Mouse (Mus musculus) thymus, adult 2 months (tissue): ENCODE measurements around the gene Fjx1. TPM values are rescaled to one million over a fixed set of nuclear protein-coding genes. Genes with fewer than 3 reads are reported as not detected.

Source experiments
- DNase-seq: peaks from one replicate; pipeline ENCODE4 v3.0.0; 2021
- H3K27ac ChIP-seq: fragments of 200-500 bp; 2 replicates; pipeline ENCODE4 v1.5.1; 2012; ENCODE audit warnings: low read length, control low read depth; ENCODE audit not compliant: control insufficient read depth, insufficient read depth
- H3K27me3 ChIP-seq: fragments of 200-500 bp; 2 replicates; pipeline ENCODE4 v1.6.1; 2012; ENCODE audit warnings: mild to moderate bottlenecking, low read length, moderate library complexity, mixed read lengths; ENCODE audit not compliant: control insufficient read depth, insufficient read depth
- H3K36me3 ChIP-seq: fragments of 200-500 bp; 2 replicates; pipeline ENCODE4 v1.6.1; 2012; ENCODE audit warnings: mild to moderate bottlenecking, low read length, moderate library complexity; ENCODE audit not compliant: control insufficient read depth, insufficient read depth
- H3K4me1 ChIP-seq: fragments of 200-500 bp; replicated peaks from 2 replicates; pipeline ENCODE4 v1.6.1; 2012; ENCODE audit warnings: low read length; ENCODE audit not compliant: control insufficient read depth, insufficient read depth
- H3K4me3 ChIP-seq: fragments of 200-500 bp; 2 replicates; pipeline ENCODE4 v1.5.1; 2012; ENCODE audit warnings: mild to moderate bottlenecking, low read length, control low read depth, moderate library complexity; ENCODE audit not compliant: control insufficient read depth, insufficient read depth
- CTCF ChIP-seq: fragments of 200-500 bp; IDR thresholded peaks from 2 replicates; pipeline ENCODE4 v1.5.1; 2012; ENCODE audit warnings: mild to moderate bottlenecking, control low read depth, low read length, moderate library complexity, borderline replicate concordance; ENCODE audit not compliant: control insufficient read depth, poor library complexity, insufficient read depth; ENCODE audit errors: extremely low read depth
- POLR2A ChIP-seq: fragments of 200-500 bp; IDR thresholded peaks from 2 replicates; pipeline ENCODE4 v1.6.1; 2012; ENCODE audit warnings: mild to moderate bottlenecking, low read length, control low read depth, moderate library complexity; ENCODE audit not compliant: control insufficient read depth, poor library complexity, insufficient read depth; ENCODE audit errors: extremely low read depth
- WGBS: fragments of 180-500 bp; shearing (Covaris S2); methylation state at CpG from one replicate; pipeline ENCODE4 v1.1.7; 2018; 5-methylcytosine and 5-hydroxymethylcytosine counted together
- polyA plus RNA-seq: library from polyadenylated mRNA; depleted of rRNA; stranded (reverse); fragments of >200 nt; gene quantifications from 2 replicates; pipeline ENCODE4 v1.2.3, GENCODE M21; 2012; rRNA removed

Fjx1 gene
- polyA plus RNA-seq = 2.0 TPM in 2 replicates

DNA sequence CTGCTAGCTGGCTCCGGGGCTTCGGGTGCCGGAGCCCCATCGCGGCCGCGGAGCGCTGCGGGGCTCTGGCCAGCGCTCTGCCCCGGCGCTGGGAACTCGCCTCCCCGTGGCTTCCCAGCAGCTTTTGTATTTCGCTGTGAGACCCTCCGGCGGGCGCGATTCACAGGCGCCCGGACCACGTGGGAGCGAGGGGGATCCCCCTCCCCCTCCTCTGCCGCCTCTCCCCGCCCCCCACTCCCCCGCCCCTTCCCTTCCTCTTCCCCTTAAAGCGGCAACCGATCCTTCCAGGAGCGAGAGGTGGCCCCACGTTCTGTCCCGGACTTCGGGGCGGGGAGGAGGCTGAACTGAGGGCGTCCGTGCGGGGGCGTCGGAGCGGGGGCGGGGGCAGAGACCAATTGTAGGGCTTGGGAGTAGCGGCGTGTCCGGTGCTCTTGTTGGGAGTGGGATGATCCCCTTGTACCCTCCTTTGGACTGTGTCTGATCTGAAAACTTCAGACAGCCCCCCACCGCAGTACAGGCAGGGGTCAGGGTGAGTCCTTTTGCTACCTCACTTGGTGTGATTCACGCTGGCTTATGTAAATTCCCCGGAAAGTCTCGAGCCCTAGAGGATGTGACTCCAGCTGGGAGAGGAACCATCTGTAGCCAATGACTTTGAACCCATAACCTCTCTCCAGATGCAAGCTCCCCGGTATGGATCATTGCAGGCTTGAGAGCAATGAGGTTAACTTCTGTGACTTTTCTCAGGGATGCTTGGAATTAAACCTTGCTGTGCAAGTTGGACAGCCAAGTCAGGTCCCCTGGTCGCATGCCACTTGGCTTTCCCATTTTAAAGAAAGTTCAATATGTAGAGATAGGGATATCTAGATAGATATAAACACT lies at the start of gene Fjx1:
Gene Fjx1, minus strand, starts transcription at position 829 of the 879 bp plus-strand sequence.
- TF ChIP-seq POLR2A (no peak), CTCF (no peak)
- DNase-seq = no peak
- Histone ChIP-seq H3K4me3 (peak within 1 kb of the TSS; percentile 50), H3K4me1 (peaks cover 22% of the 10 kb centered on the region), H3K27ac (no peak within 1 kb of the TSS), H3K27me3 (peaks cover 21% of the 10 kb centered on the region), H3K36me3 (no peaks in the 10 kb centered on the region)
- 2% methylated on average over 46 of the region's 49 CpGs for WGBS

DNA sequence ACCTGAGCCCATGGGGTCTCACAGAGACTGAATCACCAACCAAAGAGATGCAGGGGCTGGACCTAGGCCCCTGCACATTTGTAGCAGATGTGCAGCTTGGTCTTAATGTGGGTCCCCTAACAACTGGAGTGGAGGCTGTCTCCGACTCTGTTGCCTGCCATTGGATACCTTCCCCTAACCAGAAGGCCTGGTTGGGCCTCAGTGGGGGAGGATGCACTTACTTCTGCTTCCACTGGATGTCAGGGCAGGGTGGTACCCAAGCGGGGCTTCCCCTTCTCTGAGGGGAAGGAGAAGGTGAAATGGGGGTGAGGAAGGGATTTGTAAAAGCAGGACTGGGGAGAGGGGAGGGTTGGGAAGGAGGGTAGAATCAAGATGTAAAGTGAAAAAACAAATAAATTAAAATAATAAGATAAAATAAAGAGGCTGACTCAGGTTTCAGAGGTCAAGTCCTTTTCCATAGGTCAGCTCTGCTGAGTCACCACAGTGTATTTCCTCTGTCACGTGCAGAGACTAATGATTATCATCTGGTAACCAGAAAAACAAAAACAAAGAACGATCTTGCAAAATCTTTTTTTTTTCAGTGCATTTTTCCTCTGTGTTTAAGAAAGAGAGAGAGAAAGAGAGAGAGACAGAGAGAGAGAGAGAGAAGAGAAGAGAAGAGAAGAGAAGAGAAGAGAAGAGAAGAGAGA lies 47.8 kb upstream of the Fjx1 start:
- no peaks in the 10 kb centered on the region for H3K4me1 ChIP-seq
- no peak overlapping the region for H3K27ac ChIP-seq
- TF ChIP-seq CTCF = no peak
- TF ChIP-seq POLR2A = no peak
- 32% methylated on average over 4 of the region's 4 CpGs for WGBS
- H3K4me3 ChIP-seq = no peak overlapping the region
- H3K27me3 ChIP-seq = no peaks in the 10 kb centered on the region
- no peak for DNase-seq
- H3K36me3 ChIP-seq = no peaks in the 10 kb centered on the region

DNA sequence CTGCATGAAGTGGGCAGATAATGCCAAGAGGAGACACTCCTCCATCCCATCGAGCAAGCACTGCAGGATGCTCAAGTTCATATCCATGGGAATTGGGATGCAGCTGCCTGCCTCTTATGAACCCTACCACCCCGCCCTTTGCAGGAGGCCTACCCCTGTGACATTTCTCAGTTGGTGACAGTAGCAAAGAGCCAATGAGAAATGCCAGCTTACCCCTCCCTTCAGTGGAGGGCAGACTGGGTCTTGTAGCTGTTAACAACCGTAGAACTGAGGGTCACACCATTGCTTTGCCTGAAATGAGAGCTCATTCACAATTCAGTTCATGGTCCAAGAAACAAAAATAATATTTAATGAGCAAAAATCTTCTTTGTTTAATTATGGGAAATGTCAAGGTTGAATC lies 28.4 kb upstream of the Fjx1 start:
- Histone ChIP-seq H3K4me3 (no peak overlapping the region), H3K27ac (no peak overlapping the region), H3K4me1 (no peaks in the 10 kb centered on the region), H3K36me3 (no peaks in the 10 kb centered on the region), H3K27me3 (no peaks in the 10 kb centered on the region)
- no peak for TF ChIP-seq POLR2A
- TF ChIP-seq CTCF = no peak
- no peak for DNase-seq
- WGBS = 92% methylated on average over 3 of the region's 3 CpGs

DNA sequence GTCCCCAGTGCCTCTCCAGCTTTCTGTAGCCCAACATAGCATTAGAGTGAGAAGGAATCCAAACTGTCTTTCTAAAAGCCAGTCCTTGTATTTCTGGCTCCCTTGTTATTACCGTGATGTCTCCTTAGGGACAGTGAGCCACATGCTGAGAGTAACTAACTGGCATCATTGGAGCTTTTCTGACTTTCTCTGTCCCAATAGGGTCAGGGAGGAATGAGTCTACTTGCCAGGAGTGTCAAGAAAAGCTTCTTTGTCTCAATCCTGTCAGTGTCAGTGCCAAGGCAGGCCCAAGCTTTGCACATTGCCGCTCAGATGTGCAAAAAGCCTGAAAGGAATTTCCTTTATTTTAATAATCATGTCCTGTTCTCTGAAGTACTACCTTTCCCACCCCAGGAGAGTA lies 23.8 kb upstream of the Fjx1 start:
- no peak for DNase-seq
- TF ChIP-seq CTCF (no peak), POLR2A (no peak)
- no peak overlapping the region for H3K27ac ChIP-seq
- 94% methylated on average over 2 of the region's 2 CpGs for WGBS
- H3K4me1 ChIP-seq = no peaks in the 10 kb centered on the region
- no peak overlapping the region for H3K4me3 ChIP-seq
- no peaks in the 10 kb centered on the region for H3K36me3 ChIP-seq
- H3K27me3 ChIP-seq = no peaks in the 10 kb centered on the region

DNA sequence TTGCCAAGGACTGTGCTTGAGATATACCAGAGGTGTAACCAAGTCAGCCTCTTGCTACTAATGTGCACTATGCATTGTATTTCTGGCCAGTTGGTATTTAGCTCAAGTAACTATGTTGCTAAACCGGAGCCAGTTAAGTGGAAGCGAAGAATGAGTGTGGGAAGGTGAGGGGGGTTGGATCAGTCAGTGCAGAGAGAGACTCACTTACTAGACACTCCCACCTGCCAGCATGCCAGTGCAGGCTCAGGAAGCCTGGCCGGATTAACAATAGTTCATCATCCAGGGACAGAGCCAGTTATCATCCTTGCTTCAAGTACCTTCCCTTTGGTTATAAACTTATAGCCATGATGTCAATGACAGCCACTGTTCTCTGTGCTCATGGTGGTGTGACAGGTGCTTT lies 16.3 kb upstream of the Fjx1 start:
- TF ChIP-seq CTCF = no peak
- TF ChIP-seq POLR2A = no peak
- no peaks in the 10 kb centered on the region for H3K4me1 ChIP-seq
- H3K4me3 ChIP-seq = no peak overlapping the region
- WGBS = 93% methylated on average over 3 of the region's 3 CpGs
- DNase-seq = no peak
- no peaks in the 10 kb centered on the region for H3K36me3 ChIP-seq
- H3K27me3 ChIP-seq = no peaks in the 10 kb centered on the region
- H3K27ac ChIP-seq = no peak overlapping the region

DNA sequence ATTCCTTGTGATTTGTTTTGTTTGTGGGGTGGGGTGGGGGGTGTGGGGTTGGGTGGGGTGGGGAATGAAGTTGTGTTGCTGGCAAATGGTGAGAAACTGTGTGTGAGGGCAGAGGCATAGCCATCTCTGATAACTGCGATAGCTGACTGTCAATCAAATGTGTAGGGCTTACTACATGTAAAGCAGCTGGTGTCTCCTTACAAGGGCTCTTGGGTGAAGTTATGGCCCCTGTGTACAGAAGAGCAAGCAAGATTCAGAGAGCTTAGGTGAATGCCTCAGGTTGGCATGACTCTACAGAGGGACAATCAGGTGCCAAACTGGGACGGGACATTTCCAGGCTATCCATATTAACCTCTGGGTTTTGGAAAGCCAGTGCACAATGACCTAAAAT lies 12.0 kb upstream of the Fjx1 start:
- Histone ChIP-seq H3K36me3 (no peaks in the 10 kb centered on the region), H3K4me3 (no peak overlapping the region), H3K27ac (no peak overlapping the region), H3K4me1 (no peaks in the 10 kb centered on the region), H3K27me3 (no peaks in the 10 kb centered on the region)
- WGBS = 96% methylated on average over 2 of the region's 2 CpGs
- TF ChIP-seq CTCF = no peak
- no peak for TF ChIP-seq POLR2A
- no peak for DNase-seq
